Mouse (Mus musculus): ENCODE measurements around the gene Crip2. TPM values are rescaled to one million over a fixed set of nuclear protein-coding genes. Genes with fewer than 3 reads are reported as not detected.

Crip2 gene
- polyA plus RNA-seq, 1 experiment from 2014 or later, result 53.8 TPM

DNA sequence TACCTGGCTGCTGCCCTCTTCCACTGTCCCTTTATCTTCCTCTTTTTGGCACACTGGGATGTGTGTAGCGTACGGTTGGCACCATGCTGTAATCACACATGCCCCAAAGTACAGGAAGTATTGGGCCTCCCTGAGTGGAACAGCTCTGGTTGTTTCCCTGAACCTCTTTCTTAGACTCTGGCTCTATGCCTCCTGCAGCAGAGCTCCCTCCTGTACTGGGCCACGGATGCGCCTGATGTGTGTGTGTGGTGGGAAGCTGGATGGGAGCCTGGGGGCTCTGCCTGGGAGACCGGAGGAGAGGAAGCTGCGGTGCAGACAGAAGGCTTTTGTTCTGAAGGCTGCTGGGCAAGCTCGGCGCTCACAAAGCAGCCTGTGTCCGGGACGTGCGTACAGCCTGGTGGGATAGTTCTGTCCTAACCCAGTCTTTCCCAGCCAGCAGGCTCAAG lies 23.5 kb downstream of the Crip2 start:
- Histone ChIP-seq H3K4me2 (ENCODE audit: low read depth, severe bottlenecking) (no peak overlapping the region), H3K4me3 (ENCODE audit: low read depth, low read length) (no peak overlapping the region), H3K36me3 (ENCODE audit: control insufficient read depth, insufficient read depth, low read length) (peaks cover 10% of the 10 kb centered on the region; the same call in 1 of the 2 replicates), H3K27me3 (ENCODE audit: control insufficient read depth, insufficient read depth, low read length) (no peaks in the 10 kb centered on the region), H3K27ac (replicated peaks; ENCODE audit: low read depth, low read length) (no peak overlapping the region), H3K9me3 (ENCODE audit: control insufficient read depth, low read length) (no peaks in the 10 kb centered on the region), H3K9ac (ENCODE audit: low read length) (no peak overlapping the region; the same call in 1 of the 2 replicates), H3K4me1 (ENCODE audit: control insufficient read depth, insufficient read depth, low read length) (no peaks in the 10 kb centered on the region)
- 96% methylated on average over 11 of the region's 11 CpGs for WGBS
- ATAC-seq (ENCODE audit: insufficient number of reproducible peaks, low FRiP score, low TSS enrichment, low read depth), result no peak
- DNase-seq (ENCODE audit: low spot score), result no peak

DNA sequence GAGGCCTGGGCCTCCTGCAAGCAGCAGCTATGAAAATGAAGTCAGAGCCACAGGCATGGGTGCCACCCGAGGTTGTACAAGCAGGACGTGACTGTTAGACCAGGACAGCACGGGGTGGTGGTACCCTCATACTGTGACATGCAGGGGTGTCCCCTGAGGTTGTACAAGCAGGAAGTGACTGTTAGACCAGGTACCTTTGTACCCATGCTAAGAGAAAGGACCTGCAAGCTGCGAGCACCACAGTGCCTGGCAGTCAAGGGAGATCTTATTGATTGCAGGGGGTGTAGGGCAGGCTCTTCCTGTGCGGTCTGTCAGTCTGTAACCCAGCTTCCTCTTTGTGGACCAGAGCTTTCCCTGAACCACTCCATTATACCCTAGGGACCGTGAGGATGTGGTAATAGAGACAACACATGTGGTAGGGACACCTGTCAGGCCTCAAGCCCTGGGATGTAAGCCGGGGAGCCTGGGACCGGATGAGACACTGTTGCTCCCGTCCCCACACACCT lies 28.0 kb downstream of the Crip2 start:
- Histone ChIP-seq H3K4me3 (ENCODE audit: low read depth, low read length) (no peak overlapping the region), H3K27ac (replicated peaks; ENCODE audit: low read depth, low read length) (no peak overlapping the region), H3K36me3 (ENCODE audit: control insufficient read depth, insufficient read depth, low read length) (peaks cover 5% of the 10 kb centered on the region; the same call in 1 of the 2 replicates), H3K27me3 (ENCODE audit: control insufficient read depth, insufficient read depth, low read length) (no peaks in the 10 kb centered on the region), H3K9me3 (ENCODE audit: control insufficient read depth, low read length) (no peaks in the 10 kb centered on the region), H3K9ac (ENCODE audit: low read length) (no peak overlapping the region), H3K4me2 (ENCODE audit: low read depth, severe bottlenecking) (no peak overlapping the region), H3K4me1 (ENCODE audit: control insufficient read depth, insufficient read depth, low read length) (no peaks in the 10 kb centered on the region)
- WGBS, result 84% methylated on average over 9 of the region's 9 CpGs
- ATAC-seq (ENCODE audit: insufficient number of reproducible peaks, low FRiP score, low TSS enrichment, low read depth), result no peak
- no peak for DNase-seq (ENCODE audit: low spot score)

- Histone ChIP-seq H3K27me3 (ENCODE audit: control insufficient read depth, insufficient read depth, low read length) (no peaks in the 10 kb centered on the region), H3K4me1 (ENCODE audit: control insufficient read depth, insufficient read depth, low read length) (no peaks in the 10 kb centered on the region)
- ATAC-seq (ENCODE audit: insufficient number of reproducible peaks, low FRiP score, low TSS enrichment, low read depth), result no peak
Observed at GRCm38 (mm10) chr12:113176960-113177725, 37.1 kb downstream of the Crip2 start.

DNA sequence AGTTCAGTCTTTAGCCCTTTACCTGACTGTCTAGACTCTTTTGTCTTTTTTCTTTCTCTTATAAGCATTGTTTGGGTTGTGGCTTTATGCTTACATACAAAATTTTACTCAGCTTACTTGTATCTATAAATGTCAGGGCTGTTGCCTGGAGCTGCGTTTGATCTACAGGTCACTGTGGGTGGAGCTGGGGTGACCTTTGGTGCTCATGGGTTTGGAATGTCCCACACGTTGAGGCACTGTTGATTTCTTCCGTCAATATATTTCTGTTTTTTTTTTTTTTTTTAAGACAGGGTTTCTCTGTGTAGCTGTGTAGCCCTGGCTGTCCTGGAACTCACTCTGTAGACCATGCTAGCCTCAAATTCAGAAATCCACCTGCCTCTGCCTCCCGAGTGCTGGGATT lies 41.0 kb downstream of the Crip2 start:
- no peak overlapping the region for H3K27ac ChIP-seq (replicated peaks; ENCODE audit: low read depth, low read length)
- no peak overlapping the region for H3K4me3 ChIP-seq (ENCODE audit: low read depth, low read length)
- no peak overlapping the region for H3K4me2 ChIP-seq (ENCODE audit: low read depth, severe bottlenecking)
- no peak for DNase-seq (ENCODE audit: low spot score)
- H3K36me3 ChIP-seq (ENCODE audit: control insufficient read depth, insufficient read depth, low read length), result no peaks in the 10 kb centered on the region
- no peaks in the 10 kb centered on the region for H3K27me3 ChIP-seq (ENCODE audit: control insufficient read depth, insufficient read depth, low read length)
- H3K9ac ChIP-seq (ENCODE audit: low read length), result no peak overlapping the region
- 62% methylated on average over 4 of the region's 4 CpGs for WGBS
- ATAC-seq (ENCODE audit: insufficient number of reproducible peaks, low FRiP score, low TSS enrichment, low read depth), result no peak
- H3K9me3 ChIP-seq (ENCODE audit: control insufficient read depth, low read length), result no peaks in the 10 kb centered on the region
- H3K4me1 ChIP-seq (ENCODE audit: control insufficient read depth, insufficient read depth, low read length), result 0 out of 2 replicates have a peak, but pooled peaks cover under 1% of the 10 kb centered on the region

More at GRCm38 (mm10) chr12:113176960-113177725, 37.1 kb downstream of the Crip2 start:
- no peak overlapping the region for H3K4me3 ChIP-seq (ENCODE audit: low read depth, low read length)
- no peak overlapping the region for H3K27ac ChIP-seq (replicated peaks; ENCODE audit: low read depth, low read length)
- DNase-seq (ENCODE audit: low spot score), result no peak
- no peaks in the 10 kb centered on the region for H3K9me3 ChIP-seq (ENCODE audit: control insufficient read depth, low read length)
- WGBS, result 89% methylated on average over 17 of the region's 18 CpGs
- no peaks in the 10 kb centered on the region for H3K36me3 ChIP-seq (ENCODE audit: control insufficient read depth, insufficient read depth, low read length)
- no peak overlapping the region for H3K9ac ChIP-seq (ENCODE audit: low read length)
- H3K4me2 ChIP-seq (ENCODE audit: low read depth, severe bottlenecking), result no peak overlapping the region

GRCm38 (mm10) chr12:113184945-113185344 lies 44.9 kb downstream of the Crip2 start:
- no peaks in the 10 kb centered on the region for H3K9me3 ChIP-seq (ENCODE audit: control insufficient read depth, low read length)
- H3K4me2 ChIP-seq (ENCODE audit: low read depth, severe bottlenecking), result no peak overlapping the region
- peaks cover 10% of the 10 kb centered on the region; the same call in 1 of the 2 replicates for H3K4me1 ChIP-seq (ENCODE audit: control insufficient read depth, insufficient read depth, low read length)
- ATAC-seq (ENCODE audit: insufficient number of reproducible peaks, low FRiP score, low TSS enrichment, low read depth) (no peak), DNase-seq (ENCODE audit: low spot score) (no peak)
- H3K4me3 ChIP-seq (ENCODE audit: low read depth, low read length), result no peak overlapping the region
- peaks cover 7% of the 10 kb centered on the region; the same call in 1 of the 2 replicates for H3K27me3 ChIP-seq (ENCODE audit: control insufficient read depth, insufficient read depth, low read length)
- WGBS, result 67% methylated on average over 5 of the region's 5 CpGs
- H3K36me3 ChIP-seq (ENCODE audit: control insufficient read depth, insufficient read depth, low read length), result no peaks in the 10 kb centered on the region; the same call in 1 of the 2 replicates
- H3K27ac ChIP-seq (replicated peaks; ENCODE audit: low read depth, low read length), result no peak overlapping the region
- H3K9ac ChIP-seq (ENCODE audit: low read length), result no peak overlapping the region

DNA sequence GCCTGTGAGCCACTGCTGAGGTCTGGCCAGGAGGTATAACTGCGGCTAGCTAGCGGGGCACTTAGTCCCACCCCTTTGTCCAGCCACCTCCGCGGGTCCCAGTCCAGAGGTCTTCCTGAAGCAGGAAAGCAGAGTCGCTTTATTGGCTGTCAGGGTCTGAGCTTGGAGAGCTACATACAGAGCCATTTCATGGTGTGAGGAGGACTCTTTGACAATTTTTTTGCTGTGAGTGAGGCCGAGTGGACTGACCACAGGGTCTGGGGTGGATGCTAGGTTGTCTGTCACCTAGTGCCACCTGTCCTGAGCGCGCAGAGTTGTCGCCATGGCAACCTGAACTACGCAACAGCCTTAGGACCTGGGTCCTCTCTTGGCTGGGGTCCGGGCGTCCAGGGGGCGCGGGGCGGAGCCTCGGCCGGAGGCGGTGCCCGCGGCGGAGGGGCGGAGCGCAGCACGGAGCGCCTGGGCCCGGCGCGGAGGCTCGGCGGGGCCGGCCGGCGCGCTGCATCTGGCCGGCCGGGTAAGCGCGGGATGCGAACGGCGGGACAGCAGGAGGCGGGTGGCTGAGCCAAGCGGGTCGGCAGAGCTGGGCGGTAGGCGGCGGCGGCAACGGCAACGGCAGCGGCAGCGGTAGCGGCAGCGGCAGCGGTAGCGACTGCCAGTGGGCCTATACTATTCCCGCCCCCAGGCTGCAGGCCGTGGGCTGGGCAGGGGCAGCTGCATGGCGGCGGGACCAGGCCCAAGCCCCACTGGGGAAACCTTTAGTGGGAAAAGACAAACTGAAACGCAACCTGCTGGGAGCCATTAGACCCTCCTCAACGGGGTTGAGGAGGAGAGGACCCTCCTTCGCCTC lies 45.6 kb downstream of the Crip2 start, which contains the start of gene Tmem121:
Gene Tmem121, plus strand, starts transcription at position 489 of the 850 bp plus-strand sequence.
- peak; percentile 57 for ATAC-seq (ENCODE audit: insufficient number of reproducible peaks, low FRiP score, low TSS enrichment, low read depth)
- Histone ChIP-seq H3K4me2 (ENCODE audit: low read depth, severe bottlenecking) (peak within 1 kb of the TSS; percentile 89), H3K27me3 (ENCODE audit: control insufficient read depth, insufficient read depth, low read length) (peaks cover 7% of the 10 kb centered on the region; the same call in 1 of the 2 replicates), H3K9me3 (ENCODE audit: control insufficient read depth, low read length) (no peaks in the 10 kb centered on the region), H3K9ac (ENCODE audit: low read length) (peak within 1 kb of the TSS; percentile 85), H3K36me3 (ENCODE audit: control insufficient read depth, insufficient read depth, low read length) (no peaks in the 10 kb centered on the region; the same call in 1 of the 2 replicates), H3K4me1 (ENCODE audit: control insufficient read depth, insufficient read depth, low read length) (peaks cover 10% of the 10 kb centered on the region; the same call in 1 of the 2 replicates), H3K4me3 (ENCODE audit: low read depth, low read length) (peak within 1 kb of the TSS; percentile 62), H3K27ac (replicated peaks; ENCODE audit: low read depth, low read length) (no peak within 1 kb of the TSS)
- DNase-seq (ENCODE audit: low spot score), result peak; percentile 67
- 1% methylated on average over 63 of the region's 63 CpGs for WGBS

GRCm38 (mm10) chr12:113186326-113187010 lies 46.4 kb downstream of the Crip2 start:
- H3K4me3 ChIP-seq (ENCODE audit: low read depth, low read length), result peak overlapping the region; percentile 62
- no peak for DNase-seq (ENCODE audit: low spot score)
- H3K4me1 ChIP-seq (ENCODE audit: control insufficient read depth, insufficient read depth, low read length), result peaks cover 10% of the 10 kb centered on the region; the same call in 1 of the 2 replicates
- no peak overlapping the region for H3K27ac ChIP-seq (replicated peaks; ENCODE audit: low read depth, low read length)
- 41% methylated on average over 12 of the region's 12 CpGs for WGBS
- ATAC-seq (ENCODE audit: insufficient number of reproducible peaks, low FRiP score, low TSS enrichment, low read depth), result no peak
- no peaks in the 10 kb centered on the region for H3K9me3 ChIP-seq (ENCODE audit: control insufficient read depth, low read length)
- no peaks in the 10 kb centered on the region; the same call in 1 of the 2 replicates for H3K36me3 ChIP-seq (ENCODE audit: control insufficient read depth, insufficient read depth, low read length)
- peak overlapping the region; percentile 89 for H3K4me2 ChIP-seq (ENCODE audit: low read depth, severe bottlenecking)
- H3K9ac ChIP-seq (ENCODE audit: low read length), result peak overlapping the region; percentile 85
- H3K27me3 ChIP-seq (ENCODE audit: control insufficient read depth, insufficient read depth, low read length), result peaks cover 7% of the 10 kb centered on the region; the same call in 1 of the 2 replicates

Measured in limb, embryonic 11.5 days (tissue).